Mouse (Mus musculus): ENCODE data around the gene Ssna1. TPM values are rescaled to one million over a fixed set of nuclear protein-coding genes. Genes with fewer than 3 reads are reported as not detected.

Gene Ssna1
- polyA plus RNA-seq, 1 experiment: 143 TPM

- Histone ChIP-seq H3K36me3 (ENCODE audit: control insufficient read depth, insufficient read depth) (no peaks in the 10 kb centered on the region), H3ac (ENCODE audit: control insufficient read depth, insufficient read length, low read depth) (no peak overlapping the region), H3K27me3 (ENCODE audit: control insufficient read depth, insufficient read depth, insufficient read length) (peaks cover 80% of the 10 kb centered on the region), H3K79me3 (ENCODE audit: low read depth) (no peaks in the 10 kb centered on the region), H3K4me3 (ENCODE audit: insufficient read depth, poor library complexity, severe bottlenecking) (no peak overlapping the region), H3K79me2 (ENCODE audit: control insufficient read depth, insufficient read depth) (no peaks in the 10 kb centered on the region)
- TF ChIP-seq MYOD1 (IDR thresholded peaks at IDR 0.05; ENCODE audit: control insufficient read depth, insufficient read length, low read depth) (no peak), CEBPB (IDR thresholded peaks at IDR 0.05; ENCODE audit: low read depth) (no peak), CTCF (IDR thresholded peaks at IDR 0.05; ENCODE audit: control insufficient read depth, insufficient read depth, insufficient read length) (no peak), FOSL1 (IDR thresholded peaks at IDR 0.05; ENCODE audit: insufficient read depth, low read length, poor library complexity, severe bottlenecking) (no peak), MAX (IDR thresholded peaks at IDR 0.05) (no peak), MYOG (IDR thresholded peaks at IDR 0.05; ENCODE audit: control insufficient read depth, extremely low read depth, insufficient read length) (no peak), USF1 (IDR thresholded peaks at IDR 0.05; ENCODE audit: low read depth) (no peak)
Observed at GRCm38 (mm10) chr2:25292054-25292544, 19.9 kb upstream of the Ssna1 start.

GRCm38 (mm10) chr2:25291184-25292053, 19.2 kb upstream of the Ssna1 start:
- H3ac ChIP-seq (ENCODE audit: control insufficient read depth, insufficient read length, low read depth): no peak overlapping the region
- TF ChIP-seq CTCF (IDR thresholded peaks at IDR 0.05; ENCODE audit: control insufficient read depth, insufficient read depth, insufficient read length) (no peak), CEBPB (IDR thresholded peaks at IDR 0.05; ENCODE audit: low read depth) (no peak), USF1 (IDR thresholded peaks at IDR 0.05; ENCODE audit: low read depth) (no peak), MYOD1 (IDR thresholded peaks at IDR 0.05; ENCODE audit: control insufficient read depth, insufficient read length, low read depth) (no peak), MAX (IDR thresholded peaks at IDR 0.05) (no peak), FOSL1 (IDR thresholded peaks at IDR 0.05; ENCODE audit: insufficient read depth, low read length, poor library complexity, severe bottlenecking) (no peak), MYOG (IDR thresholded peaks at IDR 0.05; ENCODE audit: control insufficient read depth, extremely low read depth, insufficient read length) (no peak)
- peaks cover 73% of the 10 kb centered on the region for H3K27me3 ChIP-seq (ENCODE audit: control insufficient read depth, insufficient read depth, insufficient read length)
- no peak overlapping the region for H3K4me3 ChIP-seq (ENCODE audit: insufficient read depth, poor library complexity, severe bottlenecking)
- no peaks in the 10 kb centered on the region for H3K79me2 ChIP-seq (ENCODE audit: control insufficient read depth, insufficient read depth)
- H3K36me3 ChIP-seq (ENCODE audit: control insufficient read depth, insufficient read depth): no peaks in the 10 kb centered on the region
- H3K79me3 ChIP-seq (ENCODE audit: low read depth): no peaks in the 10 kb centered on the region

- H3K4me3 ChIP-seq (ENCODE audit: insufficient read depth, poor library complexity, severe bottlenecking): no peak overlapping the region
- H3K36me3 ChIP-seq (ENCODE audit: control insufficient read depth, insufficient read depth): peaks cover 4% of the 10 kb centered on the region
- no peak for TF ChIP-seq FOSL1 (IDR thresholded peaks at IDR 0.05; ENCODE audit: insufficient read depth, low read length, poor library complexity, severe bottlenecking)
- no peak for TF ChIP-seq CEBPB (IDR thresholded peaks at IDR 0.05; ENCODE audit: low read depth)
- TF ChIP-seq MAX (IDR thresholded peaks at IDR 0.05): no peak
- no peak for TF ChIP-seq MYOG (IDR thresholded peaks at IDR 0.05; ENCODE audit: control insufficient read depth, extremely low read depth, insufficient read length)
- no peak for TF ChIP-seq CTCF (IDR thresholded peaks at IDR 0.05; ENCODE audit: control insufficient read depth, insufficient read depth, insufficient read length)
- no peak for TF ChIP-seq USF1 (IDR thresholded peaks at IDR 0.05; ENCODE audit: low read depth)
- TF ChIP-seq MYOD1 (IDR thresholded peaks at IDR 0.05; ENCODE audit: control insufficient read depth, insufficient read length, low read depth): no peak
- H3K79me3 ChIP-seq (ENCODE audit: low read depth): no peaks in the 10 kb centered on the region
- H3K27me3 ChIP-seq (ENCODE audit: control insufficient read depth, insufficient read depth, insufficient read length): peaks cover 67% of the 10 kb centered on the region
- H3ac ChIP-seq (ENCODE audit: control insufficient read depth, insufficient read length, low read depth): no peak overlapping the region
- H3K79me2 ChIP-seq (ENCODE audit: control insufficient read depth, insufficient read depth): no peaks in the 10 kb centered on the region
Observed at GRCm38 (mm10) chr2:25290816-25291130, 18.5 kb upstream of the Ssna1 start.

GRCm38 (mm10) chr2:25290101-25290815, 18.0 kb upstream of the Ssna1 start:
- TF ChIP-seq CTCF (IDR thresholded peaks at IDR 0.05; ENCODE audit: control insufficient read depth, insufficient read depth, insufficient read length): no peak
- no peak for TF ChIP-seq USF1 (IDR thresholded peaks at IDR 0.05; ENCODE audit: low read depth)
- TF ChIP-seq CEBPB (IDR thresholded peaks at IDR 0.05; ENCODE audit: low read depth): no peak
- no peak for TF ChIP-seq MYOG (IDR thresholded peaks at IDR 0.05; ENCODE audit: control insufficient read depth, extremely low read depth, insufficient read length)
- TF ChIP-seq MAX (IDR thresholded peaks at IDR 0.05): no peak
- TF ChIP-seq FOSL1 (IDR thresholded peaks at IDR 0.05; ENCODE audit: insufficient read depth, low read length, poor library complexity, severe bottlenecking): no peak
- TF ChIP-seq MYOD1 (IDR thresholded peaks at IDR 0.05; ENCODE audit: control insufficient read depth, insufficient read length, low read depth): no peak
- Histone ChIP-seq H3K79me3 (ENCODE audit: low read depth) (no peaks in the 10 kb centered on the region), H3K4me3 (ENCODE audit: insufficient read depth, poor library complexity, severe bottlenecking) (no peak overlapping the region), H3K79me2 (ENCODE audit: control insufficient read depth, insufficient read depth) (no peaks in the 10 kb centered on the region), H3K27me3 (ENCODE audit: control insufficient read depth, insufficient read depth, insufficient read length) (peaks cover 62% of the 10 kb centered on the region), H3K36me3 (ENCODE audit: control insufficient read depth, insufficient read depth) (peaks cover 9% of the 10 kb centered on the region), H3ac (ENCODE audit: control insufficient read depth, insufficient read length, low read depth) (no peak overlapping the region)

- Histone ChIP-seq H3K79me3 (ENCODE audit: low read depth) (no peaks in the 10 kb centered on the region), H3K36me3 (ENCODE audit: control insufficient read depth, insufficient read depth) (peaks cover 15% of the 10 kb centered on the region), H3K4me3 (ENCODE audit: insufficient read depth, poor library complexity, severe bottlenecking) (no peak within 1 kb of the TSS), H3K27me3 (ENCODE audit: control insufficient read depth, insufficient read depth, insufficient read length) (peaks cover 56% of the 10 kb centered on the region), H3ac (ENCODE audit: control insufficient read depth, insufficient read length, low read depth) (no peak within 1 kb of the TSS), H3K79me2 (ENCODE audit: control insufficient read depth, insufficient read depth) (no peaks in the 10 kb centered on the region)
- TF ChIP-seq MAX (IDR thresholded peaks at IDR 0.05): no peak
- TF ChIP-seq CEBPB (IDR thresholded peaks at IDR 0.05; ENCODE audit: low read depth): no peak
- no peak for TF ChIP-seq MYOD1 (IDR thresholded peaks at IDR 0.05; ENCODE audit: control insufficient read depth, insufficient read length, low read depth)
- TF ChIP-seq CTCF (IDR thresholded peaks at IDR 0.05; ENCODE audit: control insufficient read depth, insufficient read depth, insufficient read length): no peak
- no peak for TF ChIP-seq MYOG (IDR thresholded peaks at IDR 0.05; ENCODE audit: control insufficient read depth, extremely low read depth, insufficient read length)
- TF ChIP-seq FOSL1 (IDR thresholded peaks at IDR 0.05; ENCODE audit: insufficient read depth, low read length, poor library complexity, severe bottlenecking): no peak
- TF ChIP-seq USF1 (IDR thresholded peaks at IDR 0.05; ENCODE audit: low read depth): no peak
Observed at GRCm38 (mm10) chr2:25289651-25290050, 17.4 kb upstream of the Ssna1 start, which contains the start of gene Lrrc26. Gene Lrrc26, plus strand, starts transcription at chr2:25289915.

Data from C2C12 (cell line).